Mouse (Mus musculus): ENCODE measurements around the gene Actrt2. TPM values are rescaled to one million over a fixed set of nuclear protein-coding genes. Genes with fewer than 3 reads are reported as not detected.

Gene Actrt2
- polyA plus RNA-seq, 1 experiment from 2014 or later = not detected

GRCm38 (mm10) chr4:154640443-154641295 lies 27.0 kb downstream of the Actrt2 start:
- Histone ChIP-seq H3K4me3 (no peak overlapping the region; the same call in 1 of the 2 replicates), H3K36me3 (no peaks in the 10 kb centered on the region), H3K27ac (peak overlapping the region; percentile 3; the same call in 1 of the 2 replicates), H3K27me3 (ENCODE audit: insufficient read depth, poor library complexity, severe bottlenecking) (peaks cover 99% of the 10 kb centered on the region), H3K9me3 (no peaks in the 10 kb centered on the region), H3K4me1 (replicated peaks) (peaks cover 75% of the 10 kb centered on the region)
- DNase-seq (ENCODE audit: low spot score) = peak; percentile 45
- WGBS = 1% methylated on average over 20 of the region's 20 CpGs

DNA sequence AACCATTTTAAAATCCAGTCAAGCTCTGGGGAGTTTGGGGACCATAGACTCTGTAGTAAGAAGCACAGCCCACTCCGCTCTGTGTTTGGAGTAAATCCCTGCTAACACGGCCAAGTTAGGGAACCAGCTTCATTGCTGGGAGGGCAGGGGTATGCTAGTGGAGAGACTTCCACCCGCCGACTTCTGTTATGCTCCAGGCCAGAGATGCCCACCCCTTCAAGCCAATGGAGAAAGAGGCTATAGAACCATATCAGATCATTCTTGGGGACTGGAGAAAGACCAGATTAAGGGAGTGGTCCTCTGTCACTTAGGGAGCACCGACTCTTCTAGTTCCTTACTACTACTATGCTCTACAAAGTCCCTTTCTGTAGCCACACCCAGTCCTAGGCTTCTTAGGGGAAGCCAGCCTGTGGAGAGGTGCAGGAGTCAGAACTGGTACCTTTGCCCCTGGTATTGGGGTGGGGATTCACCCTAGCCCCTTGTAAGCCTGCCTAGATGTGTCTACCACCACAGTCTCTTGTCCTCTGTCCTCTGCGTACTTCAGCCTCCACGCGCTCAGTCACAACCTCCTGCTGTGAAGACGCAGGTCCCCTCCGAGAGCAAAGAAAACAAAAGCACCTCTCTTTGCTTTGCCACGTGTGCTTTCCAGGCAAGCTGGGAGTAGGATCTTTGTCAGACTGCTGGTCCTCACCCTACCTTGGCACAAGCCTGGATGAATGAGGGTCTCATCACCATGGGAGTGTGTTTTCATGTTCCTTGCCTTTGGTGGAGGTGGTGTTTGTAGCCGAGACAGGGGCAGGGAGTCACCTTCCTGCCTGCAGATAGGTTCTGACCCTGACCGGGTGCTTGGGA lies 27.9 kb downstream of the Actrt2 start:
- DNase-seq (ENCODE audit: low spot score) = no peak
- no peaks in the 10 kb centered on the region for H3K36me3 ChIP-seq
- H3K4me1 ChIP-seq (replicated peaks) = peaks cover 84% of the 10 kb centered on the region
- H3K27ac ChIP-seq = 0 out of 2 replicates have a peak overlapping the region, but pooled peaks have one; percentile 0
- WGBS = 3% methylated on average over 13 of the region's 13 CpGs
- H3K4me3 ChIP-seq = peak overlapping the region; percentile 75; the same call in 1 of the 2 replicates
- no peaks in the 10 kb centered on the region for H3K9me3 ChIP-seq
- peaks cover 99% of the 10 kb centered on the region for H3K27me3 ChIP-seq (ENCODE audit: insufficient read depth, poor library complexity, severe bottlenecking)

- no peaks in the 10 kb centered on the region for H3K36me3 ChIP-seq
- peak; percentile 70 for DNase-seq (ENCODE audit: low spot score)
- peaks cover 91% of the 10 kb centered on the region for H3K4me1 ChIP-seq (replicated peaks)
- WGBS = 1% methylated on average over 7 of the region's 7 CpGs
- peak overlapping the region; percentile 54; the same call in 1 of the 2 replicates for H3K27ac ChIP-seq
- H3K4me3 ChIP-seq = peak overlapping the region; percentile 75; the same call in 1 of the 2 replicates
- no peaks in the 10 kb centered on the region for H3K9me3 ChIP-seq
- H3K27me3 ChIP-seq (ENCODE audit: insufficient read depth, poor library complexity, severe bottlenecking) = peaks cover 99% of the 10 kb centered on the region
Observed at GRCm38 (mm10) chr4:154639126-154639525, 28.5 kb downstream of the Actrt2 start.

- 2% methylated on average over 15 of the region's 15 CpGs for WGBS
- peaks cover 94% of the 10 kb centered on the region for H3K4me1 ChIP-seq (replicated peaks)
- peak overlapping the region; percentile 94 for H3K27ac ChIP-seq
- DNase-seq (ENCODE audit: low spot score) = peak; percentile 41
- H3K27me3 ChIP-seq (ENCODE audit: insufficient read depth, poor library complexity, severe bottlenecking) = peaks cover 99% of the 10 kb centered on the region
- H3K4me3 ChIP-seq = peak overlapping the region; percentile 75
- no peaks in the 10 kb centered on the region for H3K9me3 ChIP-seq
- no peaks in the 10 kb centered on the region for H3K36me3 ChIP-seq
Observed at GRCm38 (mm10) chr4:154638320-154638886, 29.3 kb downstream of the Actrt2 start.

DNA sequence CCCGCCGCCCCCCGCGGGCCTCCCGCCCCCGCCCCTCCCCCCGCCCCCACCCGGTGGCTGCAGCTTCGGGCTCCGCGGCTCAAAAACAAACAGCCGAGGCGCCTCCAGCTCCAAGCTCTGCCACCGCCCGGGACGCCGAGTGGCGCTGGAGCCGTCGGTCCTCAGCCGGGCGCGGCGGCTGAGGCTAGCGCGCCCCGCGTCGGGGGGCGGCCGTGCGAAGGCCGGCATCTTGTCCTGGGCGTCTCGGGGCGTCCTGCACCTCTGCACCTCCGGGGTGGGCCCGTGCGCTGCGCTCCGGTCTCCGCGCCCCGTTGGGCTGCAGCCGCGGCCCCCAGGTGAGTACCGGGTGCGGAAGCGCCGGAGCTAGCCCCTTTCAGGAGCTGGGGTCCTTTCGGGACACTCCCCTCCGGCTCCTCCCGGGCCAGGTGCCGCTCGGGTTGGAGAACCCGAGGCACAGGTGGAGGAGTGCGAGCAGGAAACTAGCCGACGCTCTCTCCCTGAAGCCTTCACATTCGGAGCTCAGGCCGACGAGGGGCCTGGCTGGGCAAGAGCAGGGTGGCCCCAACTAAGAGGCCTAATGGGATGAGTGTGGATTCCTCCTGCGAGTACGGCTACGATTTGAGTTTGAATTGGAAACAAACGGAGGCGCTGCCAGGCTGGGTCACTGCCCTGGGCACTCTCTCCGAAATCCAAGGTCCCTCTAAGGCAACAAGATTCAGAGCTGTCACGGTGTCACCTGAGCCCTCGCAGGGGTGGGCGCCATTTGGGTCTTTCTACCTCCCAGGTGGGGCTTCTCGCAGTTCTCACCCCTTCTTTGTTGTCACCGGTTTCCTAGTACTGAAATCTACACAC lies 30.0 kb downstream of the Actrt2 start:
- peak; percentile 45 for DNase-seq (ENCODE audit: low spot score)
- Histone ChIP-seq H3K27ac (peak overlapping the region; percentile 94), H3K4me3 (peak overlapping the region; percentile 75), H3K9me3 (no peaks in the 10 kb centered on the region), H3K27me3 (ENCODE audit: insufficient read depth, poor library complexity, severe bottlenecking) (peaks cover 99% of the 10 kb centered on the region), H3K4me1 (replicated peaks) (peaks cover 97% of the 10 kb centered on the region), H3K36me3 (no peaks in the 10 kb centered on the region)
- WGBS = under 1% methylated on average over 68 of the region's 73 CpGs

DNA sequence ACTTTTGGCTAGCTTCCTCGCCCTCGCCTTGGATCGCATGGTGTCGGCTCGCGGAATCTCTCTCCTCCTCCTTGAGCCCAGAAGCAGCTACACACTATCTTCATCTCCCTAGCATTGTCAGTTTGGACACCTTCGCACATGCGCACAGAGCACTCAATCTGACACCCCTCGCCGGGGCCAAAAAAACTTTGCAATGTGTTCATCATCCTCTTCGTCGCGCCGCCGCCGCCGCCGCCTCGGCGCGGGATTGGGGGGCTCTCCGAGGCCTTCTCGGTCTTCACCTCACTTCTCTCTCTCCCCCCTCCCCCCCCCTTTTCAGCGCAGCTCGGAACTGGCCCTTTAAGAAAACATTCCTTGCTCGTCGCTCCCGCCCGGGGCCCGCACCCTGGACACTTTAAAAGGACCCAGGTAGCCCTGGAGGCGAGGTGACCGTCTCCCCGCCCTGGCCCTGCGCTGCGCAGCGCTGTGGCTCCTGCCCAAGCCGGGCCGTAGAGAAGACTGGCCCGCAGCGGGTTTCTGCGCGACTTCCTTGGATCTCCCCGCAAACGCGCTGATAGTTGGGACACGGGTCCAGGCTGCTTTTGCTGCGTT lies 30.9 kb downstream of the Actrt2 start, which contains the start of gene Prdm16:
Prdm16 (minus strand) TSS at position 153 of the 591 bp plus-strand sequence.
- Histone ChIP-seq H3K4me3 (peak within 1 kb of the TSS; percentile 75), H3K9me3 (no peaks in the 10 kb centered on the region), H3K4me1 (replicated peaks) (peaks cover 94% of the 10 kb centered on the region), H3K27ac (peak within 1 kb of the TSS; percentile 94), H3K36me3 (no peaks in the 10 kb centered on the region), H3K27me3 (ENCODE audit: insufficient read depth, poor library complexity, severe bottlenecking) (peaks cover 99% of the 10 kb centered on the region)
- peak; percentile 79 for DNase-seq (ENCODE audit: low spot score)
- under 1% methylated on average over 47 of the region's 47 CpGs for WGBS

DNA sequence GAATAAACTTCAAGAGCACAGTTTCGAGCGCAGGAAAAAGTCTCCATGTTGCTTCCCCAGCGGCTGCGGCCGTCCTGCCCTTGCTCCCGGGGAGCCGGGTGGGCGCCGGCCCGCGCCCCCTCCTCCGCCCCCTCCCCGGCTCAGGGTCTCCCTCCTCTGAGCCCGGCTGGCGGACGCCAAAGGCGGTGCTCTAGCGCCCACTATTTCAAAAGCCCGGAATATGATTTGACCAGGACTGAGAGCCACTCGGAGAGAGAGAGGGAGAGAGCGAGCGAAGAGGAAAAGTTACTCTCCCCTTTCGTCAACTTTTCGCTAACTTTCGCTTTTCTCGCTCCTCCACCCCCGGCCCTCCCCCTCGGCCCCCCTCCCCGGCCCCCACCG lies 31.6 kb downstream of the Actrt2 start:
- DNase-seq (ENCODE audit: low spot score) = no peak
- Histone ChIP-seq H3K36me3 (no peaks in the 10 kb centered on the region), H3K9me3 (no peaks in the 10 kb centered on the region), H3K4me1 (replicated peaks) (peaks cover 93% of the 10 kb centered on the region), H3K27ac (peak overlapping the region; percentile 94), H3K27me3 (ENCODE audit: insufficient read depth, poor library complexity, severe bottlenecking) (peaks cover 99% of the 10 kb centered on the region), H3K4me3 (peak overlapping the region; percentile 75)
- WGBS = 0% methylated on average over 30 of the region's 30 CpGs

DNA sequence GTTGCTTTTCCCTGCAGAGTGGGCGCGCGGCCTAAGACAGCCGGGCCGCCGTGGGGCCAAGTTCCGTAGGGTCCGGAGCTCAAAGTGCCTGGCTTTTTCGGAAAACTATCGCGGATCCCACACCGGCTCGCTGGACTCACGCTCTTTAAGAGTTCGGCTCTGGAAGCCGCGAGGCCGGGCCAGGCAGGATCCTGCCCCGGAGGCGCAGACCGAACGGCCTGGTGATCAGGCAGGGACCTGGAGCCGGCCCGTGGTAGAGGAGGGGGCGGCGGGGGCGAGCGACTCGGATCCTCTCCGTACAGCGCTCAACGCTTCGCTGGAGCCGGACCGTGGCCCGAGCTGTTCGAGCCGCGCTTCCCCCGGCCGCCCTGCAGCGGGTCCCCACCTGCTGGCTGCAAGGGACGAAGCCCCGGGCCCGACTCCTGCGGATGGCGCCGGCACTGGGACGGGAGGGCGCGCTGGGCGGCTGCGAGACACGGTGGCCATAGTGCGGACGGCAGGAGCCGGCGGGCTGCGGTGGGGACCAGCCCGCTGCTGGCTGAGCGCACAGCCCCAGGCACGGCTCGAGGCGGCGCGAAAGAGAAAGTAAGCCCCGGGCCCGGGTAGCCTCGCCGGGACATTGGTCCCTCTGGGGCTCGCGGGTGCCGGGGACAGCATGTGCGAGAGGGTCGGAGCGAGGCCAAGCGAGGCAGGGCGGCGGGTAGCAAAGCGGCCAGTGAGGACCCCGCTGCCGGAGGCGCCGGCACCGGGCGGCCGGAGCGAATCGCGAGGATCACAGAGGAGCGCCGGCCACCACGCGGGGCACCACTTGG lies 32.2 kb downstream of the Actrt2 start:
- peaks cover 99% of the 10 kb centered on the region for H3K27me3 ChIP-seq (ENCODE audit: insufficient read depth, poor library complexity, severe bottlenecking)
- under 1% methylated on average over 94 of the region's 94 CpGs for WGBS
- H3K9me3 ChIP-seq = no peaks in the 10 kb centered on the region
- H3K27ac ChIP-seq = peak overlapping the region; percentile 94
- H3K4me3 ChIP-seq = peak overlapping the region; percentile 75
- peak; percentile 86 for DNase-seq (ENCODE audit: low spot score)
- H3K36me3 ChIP-seq = no peaks in the 10 kb centered on the region
- H3K4me1 ChIP-seq (replicated peaks) = peaks cover 90% of the 10 kb centered on the region

GRCm38 (mm10) chr4:154634470-154635240 lies 33.0 kb downstream of the Actrt2 start:
- peaks cover 99% of the 10 kb centered on the region for H3K27me3 ChIP-seq (ENCODE audit: insufficient read depth, poor library complexity, severe bottlenecking)
- 4% methylated on average over 44 of the region's 44 CpGs for WGBS
- DNase-seq (ENCODE audit: low spot score) = peak; percentile 46
- no peaks in the 10 kb centered on the region for H3K36me3 ChIP-seq
- H3K27ac ChIP-seq = peak overlapping the region; percentile 94
- H3K9me3 ChIP-seq = no peaks in the 10 kb centered on the region
- peaks cover 82% of the 10 kb centered on the region for H3K4me1 ChIP-seq (replicated peaks)
- peak overlapping the region; percentile 75 for H3K4me3 ChIP-seq

- Histone ChIP-seq H3K27ac (peak overlapping the region; percentile 94), H3K4me3 (peak overlapping the region; percentile 75), H3K4me1 (replicated peaks) (peaks cover 82% of the 10 kb centered on the region), H3K9me3 (no peaks in the 10 kb centered on the region), H3K27me3 (ENCODE audit: insufficient read depth, poor library complexity, severe bottlenecking) (peaks cover 99% of the 10 kb centered on the region), H3K36me3 (no peaks in the 10 kb centered on the region)
- DNase-seq (ENCODE audit: low spot score) = no peak
- 25% methylated on average over 3 of the region's 3 CpGs for WGBS
Observed at GRCm38 (mm10) chr4:154634001-154634400, 33.7 kb downstream of the Actrt2 start.
